Mouse (Mus musculus): ENCODE results near the gene Slc38a11.

DNA sequence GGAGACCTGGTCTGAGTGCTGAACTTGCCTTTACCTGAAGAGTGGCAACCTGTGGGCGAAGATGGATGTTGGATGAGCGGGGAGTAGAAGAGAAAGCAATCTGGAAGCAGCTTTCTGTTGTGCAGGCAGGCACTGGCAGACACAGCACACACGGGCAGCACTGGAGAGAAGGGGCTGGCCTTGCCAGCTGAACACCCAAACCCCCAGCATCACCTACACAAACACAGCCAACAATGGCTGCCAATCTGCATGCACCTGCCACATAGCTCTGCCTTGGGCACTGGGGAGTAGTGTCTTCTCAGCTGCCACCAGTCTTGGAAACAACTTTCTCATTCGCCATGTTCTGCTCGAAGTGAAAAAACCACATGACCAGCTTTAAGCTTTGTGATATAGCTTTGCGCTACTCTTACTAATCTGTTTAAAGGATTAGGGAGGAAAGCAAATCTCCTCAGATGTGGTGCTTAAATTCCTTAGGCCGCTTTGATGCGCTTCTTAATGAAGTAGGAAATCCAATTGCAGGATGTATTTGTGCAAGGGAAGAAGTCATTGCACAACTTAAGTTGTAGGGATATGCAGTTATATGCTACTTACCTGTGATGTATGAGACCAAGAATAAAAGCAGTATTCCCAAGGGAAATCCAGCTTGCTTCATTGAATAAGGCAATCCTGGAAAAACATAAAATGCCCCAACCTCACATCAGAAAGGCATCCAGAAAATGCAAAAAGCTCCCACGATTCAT is 2.9 kb downstream of the Slc38a11 start:
- TF ChIP-seq USF1 (IDR thresholded peaks at IDR 0.05; ENCODE audit: low read depth, low read length) (no peak), CTCF (IDR thresholded peaks at IDR 0.05 in 2 of 3, conservative IDR thresholded peaks at IDR 0.05 in 1 of 3; ENCODE audit: control insufficient read depth in 1 of 3, insufficient read depth in 1 of 3, low read depth in 2 of 3, low read length in 3 of 3, poor library complexity in 1 of 3, severe bottlenecking in 1 of 3) (no peak), SIN3A (IDR thresholded peaks at IDR 0.05; ENCODE audit: low read length) (no peak), GABPA (IDR thresholded peaks at IDR 0.05; ENCODE audit: low read depth, low read length) (no peak), EP300 (IDR thresholded peaks at IDR 0.05; ENCODE audit: low read depth in 1 of 2, low read length in 2 of 2) (no peak)

Measured in MEL (cell line).